Mouse (Mus musculus) heart, embryonic 16.5 days (tissue): ENCODE results near the gene Plekha4. TPM values are rescaled to one million over a fixed set of nuclear protein-coding genes. Genes with fewer than 3 reads are reported as not detected.

ENCODE experiments used
- ATAC-seq: fragments of 200-750 bp; cut with Nextera tagmentation; replicated peaks from 2 replicates; pipeline ENCODE4 v1.8.0; 2017; ENCODE audit warnings: moderate number of reproducible peaks; ENCODE audit not compliant: insufficient read depth, low FRiP score; ENCODE audit errors: extremely low read depth
- H3K27ac ChIP-seq: fragments of 300-500 bp; sonication (generic); 2 replicates; pipeline ENCODE4 v1.5.1; 2014; ENCODE audit warnings: mild to moderate bottlenecking, low read length, control low read depth, moderate library complexity
- H3K27me3 ChIP-seq: fragments of 300-500 bp; sonication (generic); 2 replicates; pipeline ENCODE4 v1.6.1; 2014; ENCODE audit warnings: low read length, mixed read lengths; ENCODE audit not compliant: control insufficient read depth, insufficient read depth
- H3K36me3 ChIP-seq: fragments of 300-500 bp; sonication (generic); 2 replicates; pipeline ENCODE4 v1.6.1; 2014; ENCODE audit not compliant: control insufficient read depth, insufficient read depth
- H3K4me1 ChIP-seq: fragments of 300-500 bp; sonication (generic); 2 replicates; pipeline ENCODE4 v1.6.1; 2014; ENCODE audit warnings: low read length, mixed read lengths; ENCODE audit not compliant: control insufficient read depth, insufficient read depth
- H3K4me2 ChIP-seq: fragments of 300-500 bp; sonication (generic); 2 replicates; pipeline ENCODE4 v1.6.1; 2014; ENCODE audit warnings: low read depth, mild to moderate bottlenecking, control low read depth, low read length
- H3K4me3 ChIP-seq: fragments of 300-500 bp; sonication (generic); 2 replicates; pipeline ENCODE4 v1.5.1; 2014; ENCODE audit warnings: mild to moderate bottlenecking, control low read depth, low read length
- H3K9ac ChIP-seq: fragments of 300-500 bp; sonication (generic); 2 replicates; pipeline ENCODE4 v1.6.1; 2014; ENCODE audit warnings: low read length, control low read depth
- H3K9me3 ChIP-seq: fragments of 300-500 bp; sonication (generic); replicated peaks from 2 replicates; pipeline ENCODE4 v1.6.1; 2016; ENCODE audit warnings: low read length; ENCODE audit not compliant: control insufficient read depth
- WGBS: fragments of 180-500 bp; shearing (Covaris S2); extraction: QIAGEN DNeasy Blood & Tissue Kit; methylation state at CpG from one replicate; pipeline ENCODE4 v1.1.7; 2014; 5-methylcytosine and 5-hydroxymethylcytosine counted together
- polyA plus RNA-seq: library from polyadenylated mRNA; unstranded; fragments of >200 nt; fragmentation: Nextera tagmentation; extraction: Ambion mirVana; gene quantifications from 2 replicates; pipeline ENCODE4 v1.2.1, GENCODE M21; 2015

Gene Plekha4
- polyA plus RNA-seq, 1 experiment from 2014 or later: 1.3 TPM

DNA sequence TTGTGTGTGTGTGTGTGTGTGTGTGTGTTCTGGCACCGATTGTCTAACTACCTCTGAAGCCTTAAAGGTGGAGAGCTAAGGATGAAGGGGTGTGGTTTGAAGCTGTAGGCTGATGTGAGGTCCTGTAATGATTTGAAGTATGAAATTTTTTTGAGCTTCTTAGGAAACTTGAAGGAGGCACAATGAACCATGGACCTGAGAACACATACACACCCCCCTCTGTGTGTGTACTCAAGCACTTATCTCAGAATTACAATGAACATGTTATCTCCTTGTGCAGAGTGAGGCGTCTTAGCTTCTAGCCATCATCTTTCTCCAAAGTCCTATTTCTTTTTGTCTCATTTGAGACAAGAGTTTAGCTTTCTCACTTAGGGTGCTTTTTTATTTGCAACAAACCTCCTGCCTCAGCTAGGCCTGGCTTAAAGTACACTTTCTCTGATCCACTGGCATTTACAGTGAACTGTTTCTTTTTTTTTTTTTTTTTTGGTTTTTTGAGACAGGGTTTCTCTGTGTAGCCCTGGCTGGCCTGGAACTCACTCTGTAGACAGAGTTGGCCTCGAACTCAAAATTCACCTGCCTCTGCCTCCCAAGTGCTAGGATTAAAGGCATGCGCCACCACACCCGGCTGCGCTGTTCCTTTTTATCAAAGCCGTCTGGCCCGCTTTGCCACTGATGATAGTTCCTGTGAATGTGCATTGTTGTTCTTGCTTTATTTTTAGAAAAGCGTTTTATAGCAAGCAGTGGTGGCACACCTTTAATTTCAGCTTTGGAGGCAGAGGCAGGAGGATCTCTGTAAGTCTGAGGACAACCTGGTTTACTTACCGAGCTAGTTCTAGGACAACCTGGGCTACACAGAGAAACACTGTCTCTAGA lies 42.7 kb downstream of the Plekha4 start:
- Histone ChIP-seq H3K36me3 (no peaks in the 10 kb centered on the region), H3K4me3 (peak overlapping the region; percentile 52; the same call in 1 of the 2 replicates), H3K9me3 (no peaks in the 10 kb centered on the region), H3K4me2 (peak overlapping the region; percentile 69), H3K4me1 (peaks cover 28% of the 10 kb centered on the region), H3K27me3 (no peaks in the 10 kb centered on the region), H3K27ac (peak overlapping the region; percentile 67), H3K9ac (peak overlapping the region; percentile 42; the same call in 1 of the 2 replicates)
- ATAC-seq: no peak
- 70% methylated on average over 10 of the region's 10 CpGs for WGBS

GRCm38 (mm10) chr7:45570103-45570741 lies 44.1 kb downstream of the Plekha4 start, which contains the start of gene Bcat2:
TSS of gene Bcat2 (plus strand) at chr7:45570153.
- peaks cover 37% of the 10 kb centered on the region for H3K4me1 ChIP-seq
- WGBS: under 1% methylated on average over 39 of the region's 42 CpGs

DNA sequence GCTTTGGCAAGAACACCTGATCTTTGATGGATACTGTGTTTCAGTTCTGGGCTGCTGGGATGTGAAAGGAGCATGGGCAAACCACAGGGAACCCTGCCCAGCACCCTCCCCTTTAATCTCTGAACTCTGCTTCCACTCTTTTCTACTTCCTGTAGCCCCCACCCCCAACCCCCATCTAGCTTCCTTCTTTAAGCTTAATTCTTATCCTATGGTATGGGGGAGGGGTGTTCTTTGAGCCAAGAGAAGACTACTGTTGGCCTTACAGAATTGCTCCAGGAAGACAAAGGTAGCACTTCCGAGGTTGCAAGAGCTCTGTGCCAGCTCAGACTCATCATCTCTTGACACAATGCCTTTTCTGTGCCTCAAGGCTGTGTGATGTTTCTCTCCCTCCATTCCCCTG lies 45.8 kb downstream of the Plekha4 start:
- peaks cover 37% of the 10 kb centered on the region for H3K4me1 ChIP-seq
- H3K27me3 ChIP-seq: no peaks in the 10 kb centered on the region
- 47% methylated on average over 1 of the region's 1 CpGs for WGBS
- no peaks in the 10 kb centered on the region for H3K9me3 ChIP-seq
- no peak overlapping the region for H3K4me2 ChIP-seq
- H3K27ac ChIP-seq: no peak overlapping the region
- H3K36me3 ChIP-seq: peaks cover 11% of the 10 kb centered on the region; the same call in 1 of the 2 replicates
- H3K4me3 ChIP-seq: no peak overlapping the region
- H3K9ac ChIP-seq: no peak overlapping the region
- no peak for ATAC-seq

More at GRCm38 (mm10) chr7:45570103-45570741, 44.1 kb downstream of the Plekha4 start, which contains the start of gene Bcat2:
- Histone ChIP-seq H3K9ac (peak within 1 kb of the TSS; percentile 90), H3K27ac (peak within 1 kb of the TSS; percentile 91), H3K9me3 (no peaks in the 10 kb centered on the region), H3K4me3 (peak within 1 kb of the TSS; percentile 65), H3K36me3 (no peaks in the 10 kb centered on the region), H3K27me3 (no peaks in the 10 kb centered on the region), H3K4me2 (peak within 1 kb of the TSS; percentile 84)
- peak; percentile 55 for ATAC-seq

DNA sequence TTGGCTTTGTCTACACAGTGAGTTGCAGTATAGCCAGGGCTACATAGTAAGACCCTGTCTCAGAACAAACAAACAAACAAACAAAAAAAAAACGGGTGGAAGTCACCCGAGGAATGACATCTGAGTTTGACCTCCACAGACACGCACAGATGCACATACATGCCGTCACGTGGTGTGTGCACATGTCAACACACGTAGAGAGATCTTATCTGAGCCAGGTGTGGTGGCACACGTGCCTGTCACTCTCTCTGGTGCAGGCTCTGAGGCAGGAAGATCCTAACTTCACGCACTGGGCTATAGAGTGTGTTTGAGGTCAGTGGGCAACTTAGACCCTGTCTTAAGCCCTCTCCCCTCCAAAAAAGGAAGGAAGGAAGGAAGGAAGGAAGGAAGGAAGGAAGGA lies 47.8 kb downstream of the Plekha4 start:
- WGBS: 65% methylated on average over 8 of the region's 8 CpGs
- no peak overlapping the region for H3K4me2 ChIP-seq
- peaks cover 29% of the 10 kb centered on the region for H3K4me1 ChIP-seq
- H3K36me3 ChIP-seq: peaks cover 14% of the 10 kb centered on the region; the same call in 1 of the 2 replicates
- H3K9ac ChIP-seq: no peak overlapping the region
- H3K9me3 ChIP-seq: no peaks in the 10 kb centered on the region
- H3K27me3 ChIP-seq: no peaks in the 10 kb centered on the region
- ATAC-seq: no peak
- no peak overlapping the region for H3K27ac ChIP-seq
- no peak overlapping the region for H3K4me3 ChIP-seq

DNA sequence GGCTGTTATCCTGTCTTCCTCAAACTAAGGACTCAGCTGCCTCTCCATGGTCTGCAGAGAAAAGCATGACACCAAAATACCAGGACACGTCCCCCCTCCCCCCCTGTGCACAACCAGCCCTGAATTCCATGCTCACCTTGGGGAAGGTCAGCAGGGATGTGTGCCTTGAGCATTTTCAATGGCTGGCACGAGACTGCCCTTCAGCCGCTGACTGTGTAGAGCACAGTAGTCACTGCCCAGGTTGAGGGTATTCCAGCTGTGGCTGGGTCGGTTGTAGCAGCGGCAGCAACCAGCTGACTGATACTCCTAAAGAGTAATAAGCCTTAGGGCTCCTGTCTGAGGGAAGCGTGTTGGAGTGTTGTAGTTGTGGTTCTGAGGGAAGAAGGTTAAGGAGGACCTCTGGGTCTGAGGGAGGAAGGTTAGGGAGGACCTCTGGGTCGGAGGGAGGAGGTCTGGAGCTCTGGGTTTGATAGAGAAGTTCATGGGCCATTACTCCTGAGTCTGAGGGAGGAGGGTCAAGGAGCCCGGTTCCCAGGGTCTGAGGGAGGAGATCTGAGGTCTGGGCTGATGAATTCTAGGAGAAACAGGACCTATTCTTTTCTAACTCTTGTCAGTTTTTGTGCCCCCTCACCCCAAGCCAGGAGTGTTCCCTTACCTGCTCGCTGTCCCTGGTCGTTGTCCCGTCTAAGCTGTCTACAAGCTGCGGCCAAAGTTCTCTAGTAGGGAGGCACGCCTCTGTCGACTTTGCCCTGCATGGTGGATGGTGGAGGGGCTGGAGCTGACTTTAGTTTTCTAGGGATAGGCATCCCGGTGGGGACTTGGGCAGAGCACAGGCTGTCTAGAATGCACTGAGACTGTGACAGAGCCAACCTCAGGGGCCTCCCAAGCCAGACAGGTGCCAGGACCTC lies 48.6 kb downstream of the Plekha4 start:
- Histone ChIP-seq H3K27ac (0 out of 2 replicates have a peak overlapping the region, but pooled peaks have one; percentile 3), H3K4me1 (peaks cover 29% of the 10 kb centered on the region), H3K36me3 (peaks cover 14% of the 10 kb centered on the region; the same call in 1 of the 2 replicates), H3K4me3 (no peak overlapping the region), H3K4me2 (no peak overlapping the region), H3K9me3 (no peaks in the 10 kb centered on the region), H3K9ac (no peak overlapping the region), H3K27me3 (no peaks in the 10 kb centered on the region)
- no peak for ATAC-seq
- WGBS: 72% methylated on average over 15 of the region's 15 CpGs

- WGBS: 97% methylated on average over 6 of the region's 6 CpGs
Measured at GRCm38 (mm10) chr7:45585923-45586322, 59.8 kb downstream of the Plekha4 start.

DNA sequence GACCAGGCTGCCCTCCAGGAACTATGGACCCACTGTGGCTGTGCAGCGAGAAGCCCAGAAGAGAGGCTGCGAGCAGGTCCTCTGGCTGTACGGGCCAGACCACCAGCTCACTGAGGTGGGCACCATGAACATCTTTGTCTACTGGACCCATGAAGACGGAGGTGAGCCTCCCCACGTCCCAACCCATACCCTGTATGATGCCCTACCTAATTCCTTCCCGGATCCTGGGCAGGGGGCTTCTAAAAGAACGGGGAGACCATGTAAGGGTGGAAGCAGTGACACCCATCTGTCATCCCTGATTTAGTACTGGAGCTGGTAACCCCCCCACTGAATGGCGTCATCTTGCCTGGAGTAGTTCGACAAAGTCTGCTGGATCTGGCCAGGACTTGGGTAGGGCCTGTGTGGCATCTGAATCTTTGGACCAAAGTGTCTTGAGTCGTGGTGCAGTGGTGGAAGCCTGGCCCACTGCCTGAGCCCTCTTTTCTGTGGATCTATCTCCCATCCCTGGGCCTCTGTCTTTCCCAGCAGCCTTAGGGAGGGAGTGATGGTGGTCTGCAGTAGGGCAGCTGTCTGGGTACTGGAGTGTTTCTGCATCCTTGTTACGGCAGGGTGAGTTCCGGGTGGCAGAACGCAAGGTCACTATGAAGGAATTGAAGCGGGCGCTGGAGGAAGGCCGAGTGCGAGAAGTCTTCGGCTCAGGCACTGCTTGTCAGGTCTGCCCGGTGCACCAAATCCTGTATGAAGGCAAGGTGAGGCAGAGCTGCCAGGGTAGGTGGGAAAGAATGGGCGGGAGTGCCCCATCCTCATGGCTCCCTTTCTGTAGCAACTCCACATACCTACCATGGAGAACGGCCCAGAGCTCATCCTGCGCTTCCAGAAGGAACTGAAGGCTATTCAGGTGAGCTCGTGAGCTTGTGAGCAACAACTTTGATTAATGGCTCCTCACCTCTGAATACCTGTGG lies 61.8 kb downstream of the Plekha4 start:
- no peak overlapping the region for H3K4me2 ChIP-seq

More at GRCm38 (mm10) chr7:45585923-45586322, 59.8 kb downstream of the Plekha4 start:
- no peak for ATAC-seq
- H3K27me3 ChIP-seq: no peaks in the 10 kb centered on the region
- H3K9me3 ChIP-seq: no peaks in the 10 kb centered on the region
- H3K4me3 ChIP-seq: no peak overlapping the region
- H3K27ac ChIP-seq: no peak overlapping the region
- no peak overlapping the region for H3K9ac ChIP-seq
- no peak overlapping the region for H3K4me2 ChIP-seq
- H3K4me1 ChIP-seq: 0 out of 2 replicates have a peak, but pooled peaks cover 2% of the 10 kb centered on the region
- peaks cover 17% of the 10 kb centered on the region for H3K36me3 ChIP-seq

More for the DNA sequence above, 61.8 kb downstream of the Plekha4 start:
- no peak for ATAC-seq
- no peak overlapping the region for H3K27ac ChIP-seq
- H3K4me3 ChIP-seq: no peak overlapping the region
- H3K9ac ChIP-seq: no peak overlapping the region
- no peaks in the 10 kb centered on the region for H3K9me3 ChIP-seq
- H3K27me3 ChIP-seq: no peaks in the 10 kb centered on the region
- peaks cover 15% of the 10 kb centered on the region for H3K36me3 ChIP-seq
- WGBS: 93% methylated on average over 23 of the region's 23 CpGs
- peaks cover 2% of the 10 kb centered on the region; the same call in 1 of the 2 replicates for H3K4me1 ChIP-seq
